Mouse (Mus musculus) brain, embryonic 18.5 days (tissue): ENCODE data around the gene Plin2.
"Not testable (repeated sequence)": the region's sequence is repeated elsewhere in the genome, so short reads cannot be mapped to it uniquely, and the experiment has no call there.

Source experiments
- DNase-seq: peaks from one replicate; pipeline ENCODE4 v3.0.0-alpha.2; 2012; ENCODE audit warnings: low read depth, low spot score

Gene Plin2

GRCm38 (mm10) chr4:86683280-86683679, 13.4 kb upstream of the Plin2 start:
- no peak for DNase-seq

- no peak for DNase-seq
Observed at GRCm38 (mm10) chr4:86681846-86682245, 12.0 kb upstream of the Plin2 start.

- DNase-seq = no peak
Observed at GRCm38 (mm10) chr4:86681421-86681820, 11.6 kb upstream of the Plin2 start.

- no peak for DNase-seq
Observed at GRCm38 (mm10) chr4:86679686-86680085, 9.8 kb upstream of the Plin2 start.

- DNase-seq = no peak
Observed at GRCm38 (mm10) chr4:86676756-86677155, 6.9 kb upstream of the Plin2 start.

- not testable (repeated sequence) for DNase-seq
Observed at GRCm38 (mm10) chr4:86674739-86675138, 4.9 kb upstream of the Plin2 start.

- DNase-seq = not testable (repeated sequence)
Observed at GRCm38 (mm10) chr4:86674150-86674549, 4.3 kb upstream of the Plin2 start.

- DNase-seq = no peak
Observed at GRCm38 (mm10) chr4:86672450-86672849, 2.6 kb upstream of the Plin2 start.

- DNase-seq = no peak
Observed at GRCm38 (mm10) chr4:86671803-86672202, 1.9 kb upstream of the Plin2 start.

GRCm38 (mm10) chr4:86670582-86671306, 884 bp upstream of the Plin2 start:
- DNase-seq = no peak

GRCm38 (mm10) chr4:86669241-86669753, 563 bp downstream of the Plin2 start:
- not testable (repeated sequence) for DNase-seq

GRCm38 (mm10) chr4:86668290-86669000, 1.4 kb downstream of the Plin2 start:
- no peak for DNase-seq

GRCm38 (mm10) chr4:86665596-86665995, 4.3 kb downstream of the Plin2 start:
- no peak for DNase-seq

- DNase-seq = no peak
Observed at GRCm38 (mm10) chr4:86663919-86664318, 5.9 kb downstream of the Plin2 start.

- no peak for DNase-seq
Observed at GRCm38 (mm10) chr4:86657176-86657575, 12.7 kb downstream of the Plin2 start.

GRCm38 (mm10) chr4:86656410-86656809, 13.4 kb downstream of the Plin2 start:
- DNase-seq = not testable (repeated sequence)

- DNase-seq = no peak
Observed at GRCm38 (mm10) chr4:86651686-86652384, 18.0 kb downstream of the Plin2 start.

- DNase-seq = not testable (repeated sequence)
Observed at GRCm38 (mm10) chr4:86648394-86648793, 21.5 kb downstream of the Plin2 start.

GRCm38 (mm10) chr4:86637561-86637960, 32.3 kb downstream of the Plin2 start:
- DNase-seq = not testable (repeated sequence)

GRCm38 (mm10) chr4:86634873-86635272, 35.0 kb downstream of the Plin2 start:
- DNase-seq = not testable (repeated sequence)

GRCm38 (mm10) chr4:86634312-86634711, 35.5 kb downstream of the Plin2 start:
- DNase-seq = not testable (repeated sequence)

- DNase-seq = not testable (repeated sequence)
Observed at GRCm38 (mm10) chr4:86632556-86632955, 37.3 kb downstream of the Plin2 start.
